Mouse (Mus musculus) megakaryocyte, adult 5-6 weeks (primary cell): ENCODE results near the gene Gm10644. TPM values are rescaled to one million over a fixed set of nuclear protein-coding genes. Genes with fewer than 3 reads are reported as not detected.

ENCODE experiments used
- ATAC-seq: 2 replicates; pipeline ENCODE4 v1.8.0; 2016; ENCODE audit warnings: mild to moderate bottlenecking, inconsistent platforms; ENCODE audit not compliant: poor library complexity, severe bottlenecking
- total RNA-seq, 2 experiments: library from RNA; stranded (forward) in 1 of 2; stranded (reverse) in 1 of 2; fragments of 153-499, 151-499 nt in 1 of 2; fragments of 221-1000, 200-1000 nt in 1 of 2; gene quantifications; 2 replicates each; pipeline versions ENCODE4 v1.2.3 to v1.2.4; 2015 to 2017

Gm10644 gene
- total RNA-seq, 2 experiments from 2014 or later = 0.31 to 0.40 TPM

- ATAC-seq = no peak
These were observed 16.7 kb downstream of the Gm10644 start for GRCm38 (mm10) chr8:83938330-83938729.

- no peak for ATAC-seq
These were observed 17.4 kb downstream of the Gm10644 start for GRCm38 (mm10) chr8:83937645-83938044.

- no peak for ATAC-seq
These were observed 19.6 kb downstream of the Gm10644 start for GRCm38 (mm10) chr8:83935435-83935834.

- ATAC-seq = no peak
These were observed 20.0 kb downstream of the Gm10644 start for GRCm38 (mm10) chr8:83934994-83935393.

- ATAC-seq = no peak
These were observed 20.8 kb downstream of the Gm10644 start for GRCm38 (mm10) chr8:83934222-83934621.

- ATAC-seq = no peak
These were observed 28.7 kb downstream of the Gm10644 start for GRCm38 (mm10) chr8:83926266-83926665.

- no peak for ATAC-seq
These were observed 30.4 kb downstream of the Gm10644 start for GRCm38 (mm10) chr8:83924585-83924984.

- ATAC-seq = no peak
These were observed 32.3 kb downstream of the Gm10644 start for GRCm38 (mm10) chr8:83922727-83923126.

- ATAC-seq = peak; percentile 63
These were observed 33.4 kb downstream of the Gm10644 start for GRCm38 (mm10) chr8:83921558-83921957.

GRCm38 (mm10) chr8:83917566-83917965 is 37.4 kb downstream of the Gm10644 start:
- ATAC-seq = no peak

GRCm38 (mm10) chr8:83916015-83916414 is 39.0 kb downstream of the Gm10644 start:
- no peak for ATAC-seq

- no peak for ATAC-seq
These were observed 40.1 kb downstream of the Gm10644 start for GRCm38 (mm10) chr8:83914860-83915259.

- ATAC-seq = no peak
These were observed 40.8 kb downstream of the Gm10644 start for GRCm38 (mm10) chr8:83914232-83914631.

GRCm38 (mm10) chr8:83911809-83912731 is 42.9 kb downstream of the Gm10644 start:
- ATAC-seq = no peak

GRCm38 (mm10) chr8:83909311-83909710 is 45.7 kb downstream of the Gm10644 start:
- no peak for ATAC-seq

GRCm38 (mm10) chr8:83908583-83908982 is 46.4 kb downstream of the Gm10644 start:
- no peak for ATAC-seq

- ATAC-seq = no peak
These were observed 51.9 kb downstream of the Gm10644 start for GRCm38 (mm10) chr8:83902961-83903666.

- no peak for ATAC-seq
These were observed 53.2 kb downstream of the Gm10644 start for GRCm38 (mm10) chr8:83901566-83902485.

- ATAC-seq = no peak
These were observed 54.1 kb downstream of the Gm10644 start for GRCm38 (mm10) chr8:83900957-83901270.

- ATAC-seq = no peak
These were observed 54.6 kb downstream of the Gm10644 start for GRCm38 (mm10) chr8:83900266-83900956.
